Comparison of ENCODE assay signal across 16 mouse cellular contexts in genomic region chr5:90611996-90612611, GRCm38 (mm10). TPM values are rescaled to one million over a fixed set of nuclear protein-coding genes. Genes with fewer than 3 reads are reported as not detected.
DNase-seq lines count a peak whose midpoint lies in the region; ATAC-seq and TF ChIP-seq lines count a peak whose summit lies in the region.
"Had no signal": no experiment of that assay in that cellular context is flagged by ENCODE, and none has a peak within 500 bp of the region (broad histone marks: within the 10 kb centered on the region; RNA-seq: fewer than 3 reads in every experiment).

No protein-coding gene starts in this region.

- peaks cover 6% of the 10 kb centered on the region; the same call in 1 of the 2 replicates for H3K4me1 ChIP-seq in spleen, adult 2 months (ENCODE audit: control insufficient read depth, insufficient read depth, insufficient read length)
- no peaks in the 10 kb centered on the region for H3K4me1 ChIP-seq in stomach, postnatal 0 days (replicated peaks; ENCODE audit: control insufficient read depth, insufficient read depth)
- H3K4me1 ChIP-seq in embryonic facial prominence, embryonic 10.5 days = no peaks in the 10 kb centered on the region
- no peaks in the 10 kb centered on the region for H3K4me1 ChIP-seq in forebrain, embryonic 16.5 days (replicated peaks; ENCODE audit: control insufficient read depth, insufficient read depth, low read length)

- H3K4me2 ChIP-seq in stomach, postnatal 0 days (replicated peaks; ENCODE audit: low read depth) = no peak overlapping the region
- no peak overlapping the region for H3K4me2 ChIP-seq in forebrain, embryonic 16.5 days (ENCODE audit: low read length)

- no peaks in the 10 kb centered on the region for H3K36me3 ChIP-seq in spleen, adult 2 months (ENCODE audit: control insufficient read depth, insufficient read depth, low read length)
- H3K36me3 ChIP-seq in macrophage (ENCODE audit: inconsistent target) = no peaks in the 10 kb centered on the region
- H3K36me3 ChIP-seq in stomach, postnatal 0 days (ENCODE audit: control insufficient read depth, insufficient read depth, low read length) = no peaks in the 10 kb centered on the region
- no peaks in the 10 kb centered on the region for H3K36me3 ChIP-seq in embryonic facial prominence, embryonic 10.5 days (replicated peaks)
- no peaks in the 10 kb centered on the region for H3K36me3 ChIP-seq in forebrain, embryonic 16.5 days (ENCODE audit: control insufficient read depth, insufficient read depth)

- no peaks in the 10 kb centered on the region for H3K27me3 ChIP-seq in spleen, adult 2 months (ENCODE audit: control insufficient read depth, insufficient read depth, low read length)
- no peaks in the 10 kb centered on the region for H3K27me3 ChIP-seq in stomach, postnatal 0 days (ENCODE audit: control insufficient read depth, insufficient read depth, low read length)
- no peaks in the 10 kb centered on the region for H3K27me3 ChIP-seq in embryonic facial prominence, embryonic 10.5 days (replicated peaks; ENCODE audit: low read depth, poor library complexity, severe bottlenecking)
- H3K27me3 ChIP-seq in forebrain, embryonic 16.5 days (replicated peaks; ENCODE audit: control insufficient read depth, insufficient read depth, low read length) = no peaks in the 10 kb centered on the region

- DNase-seq in spleen, adult 2 months (ENCODE audit: low read depth in 1 of 2, low spot score in 2 of 2) = peak; percentile 13 to 43
- no peak for DNase-seq in spleen, adult 18-20 months
- DNase-seq in adipocyte (ENCODE audit: low spot score) = peak; percentile 11
- peak; percentile 31 for DNase-seq in stomach, postnatal 0 days (ENCODE audit: low spot score)
- no peak for DNase-seq in embryonic facial prominence, embryonic 10.5 days (ENCODE audit: low spot score)
- no peak for DNase-seq in thymus, postnatal 25 days
- DNase-seq: cerebellum, adult 18-20 months; heart, postnatal 4 days; thymus, postnatal 36 days had no signal

- H3K9me3 ChIP-seq in stomach, postnatal 0 days (ENCODE audit: control insufficient read depth, low read length) = no peaks in the 10 kb centered on the region
- H3K9me3 ChIP-seq in embryonic facial prominence, embryonic 10.5 days = no peaks in the 10 kb centered on the region
- no peaks in the 10 kb centered on the region for H3K9me3 ChIP-seq in forebrain, embryonic 16.5 days (ENCODE audit: control insufficient read depth, low read length)

- no peaks in the 10 kb centered on the region for H3K79me2 ChIP-seq in macrophage (ENCODE audit: inconsistent target)

- H3K27ac ChIP-seq in spleen, adult 2 months (ENCODE audit: insufficient read depth, low read length) = peak overlapping the region; percentile 51
- peak overlapping the region; percentile 5; the same call in 1 of the 2 replicates for H3K27ac ChIP-seq in macrophage
- peak overlapping the region; percentile 78 for H3K27ac ChIP-seq in stomach, postnatal 0 days (replicated peaks)
- H3K27ac ChIP-seq in embryonic facial prominence, embryonic 10.5 days (replicated peaks) = no peak overlapping the region
- H3K27ac ChIP-seq in forebrain, embryonic 16.5 days (ENCODE audit: low read length) = no peak overlapping the region

- WGBS in spleen, adult 2 months = 40% methylated on average over 6 of the region's 6 CpGs
- 29% methylated on average over 6 of the region's 6 CpGs for WGBS in macrophage (ENCODE audit: missing documents)
- 55% methylated on average over 6 of the region's 6 CpGs for WGBS in stomach, postnatal 0 days
- WGBS in embryonic facial prominence, embryonic 10.5 days = 85% methylated on average over 6 of the region's 6 CpGs
- WGBS in forebrain, embryonic 16.5 days = 86% methylated on average over 6 of the region's 6 CpGs

- TF ChIP-seq POLR2A in spleen, adult 2 months (IDR thresholded peaks at IDR 0.05; ENCODE audit: low read depth, low read length) = no peak

- no peak; the same call in 1 of the 2 replicates for TF ChIP-seq CTCF in spleen, adult 2 months (IDR thresholded peaks at IDR 0.05; ENCODE audit: extremely low read depth, insufficient read depth, insufficient read length, insufficient replicate concordance)
- TF ChIP-seq CTCF in stomach, postnatal 0 days (IDR thresholded peaks at IDR 0.05; ENCODE audit: low read depth) = no peak

- H3K4me3 ChIP-seq in spleen, adult 2 months (ENCODE audit: extremely low read depth, insufficient read depth, insufficient read length) = no peak overlapping the region
- H3K4me3 ChIP-seq in macrophage (ENCODE audit: inconsistent target) = no peak overlapping the region
- no peak overlapping the region for H3K4me3 ChIP-seq in stomach, postnatal 0 days (ENCODE audit: low read depth, low read length)
- H3K4me3 ChIP-seq in embryonic facial prominence, embryonic 10.5 days = no peak overlapping the region
- H3K4me3 ChIP-seq in forebrain, embryonic 16.5 days (replicated peaks; ENCODE audit: low read length) = no peak overlapping the region

- H3K9ac ChIP-seq in stomach, postnatal 0 days (ENCODE audit: low read length) = no peak overlapping the region
- H3K9ac ChIP-seq in forebrain, embryonic 16.5 days (replicated peaks; ENCODE audit: low read depth, low read length) = no peak overlapping the region

- TF ChIP-seq EP300 in stomach, postnatal 0 days (optimal IDR thresholded peaks at IDR 0.05) = no peak

- peak; percentile 89 for ATAC-seq in stomach, postnatal 0 days (ENCODE audit: low FRiP score, low TSS enrichment)
- no peak for ATAC-seq in forebrain, embryonic 16.5 days

RNA-seq across cellular contexts. Expression of gene Rassf6, which starts 28.4 kb away (rescaled TPM):
- 0.22 and 0.55 TPM in 2 replicates for polyA plus RNA-seq in spleen, adult 2 months (2012; rRNA removed)
- not detected for total RNA-seq in macrophage (2018; cell fraction: chromatin; rRNA removed)
- under 1 TPM in 1 of 26 experiments, not detected in 25; 0.05 TPM for total RNA-seq in macrophage (2018; cell fraction: cytosol; rRNA removed)
- not detected for total RNA-seq in macrophage (2018; cell fraction: nucleus; rRNA removed)
- polyA plus RNA-seq in macrophage (2018) = not detected in 3 replicates
- polyA plus RNA-seq in stomach, postnatal 0 days (2015; fragmentation: Nextera tagmentation; extraction: Ambion mirVana) = 14.5 and 14.9 TPM in 2 replicates
- polyA plus RNA-seq in embryonic facial prominence, embryonic 10.5 days (2016; fragmentation: Nextera tagmentation; extraction: Ambion mirVana) = 0.30 and 0.40 TPM in 2 replicates
- 0.86 and 0.92 TPM in 2 replicates for polyA plus RNA-seq in forebrain, embryonic 16.5 days (2015; fragmentation: Nextera tagmentation; extraction: Ambion mirVana)
- total RNA-seq: gastrocnemius, adult 18-20 months; heart, adult 8-10 months; megakaryocyte-erythroid progenitor cell, adult 5-6 weeks had no signal

RNA-seq across cellular contexts. Expression of gene 5830473C10Rik, which starts 51.2 kb away (rescaled TPM):
- not detected in 2 replicates for polyA plus RNA-seq in spleen, adult 2 months (2012; rRNA removed)
- total RNA-seq in macrophage (2018; cell fraction: chromatin; rRNA removed) = not detected
- total RNA-seq in macrophage (2018; cell fraction: cytosol; rRNA removed) = not detected
- total RNA-seq in macrophage (2018; cell fraction: nucleus; rRNA removed) = not detected
- polyA plus RNA-seq in macrophage (2018) = not detected in 3 replicates
- 0.16 TPM in 1 of 2 replicates, not detected in the other for polyA plus RNA-seq in stomach, postnatal 0 days (2015; fragmentation: Nextera tagmentation; extraction: Ambion mirVana)
- not detected in 2 replicates for polyA plus RNA-seq in embryonic facial prominence, embryonic 10.5 days (2016; fragmentation: Nextera tagmentation; extraction: Ambion mirVana)
- not detected in 2 replicates for polyA plus RNA-seq in forebrain, embryonic 16.5 days (2015; fragmentation: Nextera tagmentation; extraction: Ambion mirVana)
- total RNA-seq: gastrocnemius, adult 18-20 months; heart, adult 8-10 months; heart, postnatal 4 days; layer of hippocampus, postnatal 25 days; megakaryocyte-erythroid progenitor cell, adult 5-6 weeks had no signal
- polyA plus RNA-seq: limb, embryonic 11.5 days had no signal

Comparison
In these comparisons a context has a peak if more than half of its experiments do, and no peak if none do; other contexts are left out.
1. DNase-seq: peak in spleen, adult 2 months (2 of 2), adipocyte (single experiment) and stomach, postnatal 0 days (single experiment); none in spleen, adult 18-20 months (0 of 2), embryonic facial prominence, embryonic 10.5 days (single experiment) and thymus, postnatal 25 days (single experiment).
2. H3K27ac ChIP-seq: peak in spleen, adult 2 months (single experiment), macrophage (single experiment) and stomach, postnatal 0 days (single experiment); none in embryonic facial prominence, embryonic 10.5 days (single experiment) and forebrain, embryonic 16.5 days (single experiment).